Mouse (Mus musculus) cerebellum, adult 2 months (tissue): ENCODE results near the gene Fnip2. TPM values are rescaled to one million over a fixed set of nuclear protein-coding genes. Genes with fewer than 3 reads are reported as not detected.

ENCODE experiments used
- DNase-seq, 2 experiments: peaks; one replicate each; pipeline ENCODE4 v3.0.0; 2021
- H3K27ac ChIP-seq: fragments of 200-500 bp; 2 replicates; pipeline ENCODE4 v1.5.1; 2012; ENCODE audit warnings: low read length, control low read depth, inconsistent platforms; ENCODE audit not compliant: insufficient read depth
- H3K27me3 ChIP-seq: fragments of 200-500 bp; 2 replicates; pipeline ENCODE4 v1.6.1; 2012; ENCODE audit warnings: inconsistent platforms, mild to moderate bottlenecking, low read length, moderate library complexity; ENCODE audit not compliant: control insufficient read depth, insufficient read depth
- H3K4me1 ChIP-seq: fragments of 200-500 bp; 2 replicates; pipeline ENCODE4 v1.6.1; 2011; ENCODE audit warnings: low read length; ENCODE audit not compliant: control insufficient read depth, insufficient read depth
- H3K4me3 ChIP-seq: fragments of 200-500 bp; replicated peaks from 2 replicates; pipeline ENCODE3; 2011; ENCODE audit warnings: mild to moderate bottlenecking, low read depth, low read length, control low read depth; ENCODE audit not compliant: insufficient read depth
- CTCF ChIP-seq: fragments of 200-500 bp; IDR thresholded peaks from 2 replicates; pipeline ENCODE4 v1.5.1; 2011; ENCODE audit warnings: low read depth, mild to moderate bottlenecking, control low read depth, low read length, moderate library complexity, borderline replicate concordance; ENCODE audit not compliant: insufficient read depth
- POLR2A ChIP-seq: fragments of 200-500 bp; IDR thresholded peaks from 2 replicates; pipeline ENCODE4 v1.6.1; 2011; ENCODE audit warnings: low read length, control low read depth, borderline replicate concordance; ENCODE audit not compliant: insufficient read depth
- WGBS: fragments of 180-500 bp; shearing (Covaris S2); methylation state at CpG from one replicate; pipeline ENCODE4 v1.1.7; 2018; 5-methylcytosine and 5-hydroxymethylcytosine counted together
- polyA plus RNA-seq: library from polyadenylated mRNA; depleted of rRNA; stranded (reverse); fragments of >200 nt; gene quantifications from 2 replicates; pipeline ENCODE4 v1.2.3, GENCODE M21; 2012

Fnip2 gene
- polyA plus RNA-seq, 1 experiment = 16.3 TPM

GRCm38 (mm10) chr3:79549751-79550393 is 17.7 kb downstream of the Fnip2 start:
- TF ChIP-seq CTCF (no peak), POLR2A (0 out of 2 replicates have a peak, but pooled peaks have one; percentile 19)
- Histone ChIP-seq H3K27me3 (no peaks in the 10 kb centered on the region), H3K4me1 (peaks cover 14% of the 10 kb centered on the region), H3K4me3 (no peak overlapping the region), H3K27ac (peak overlapping the region; percentile 84; the same call in 1 of the 2 replicates)
- WGBS = 18% methylated on average over 8 of the region's 8 CpGs
- DNase-seq = peak; percentile 65 to 86

GRCm38 (mm10) chr3:79548681-79549437 is 18.7 kb downstream of the Fnip2 start:
- TF ChIP-seq CTCF (no peak), POLR2A (no peak)
- Histone ChIP-seq H3K27me3 (no peaks in the 10 kb centered on the region), H3K4me1 (peaks cover 14% of the 10 kb centered on the region), H3K4me3 (no peak overlapping the region), H3K27ac (peak overlapping the region; percentile 84)
- WGBS = 85% methylated on average over 17 of the region's 17 CpGs
- no peak for DNase-seq

- WGBS = 11% methylated on average over 6 of the region's 6 CpGs
- peak; percentile 68 to 83 for DNase-seq
- TF ChIP-seq CTCF (no peak), POLR2A (no peak)
- H3K4me3 ChIP-seq = no peak overlapping the region
- H3K27me3 ChIP-seq = no peaks in the 10 kb centered on the region
- H3K27ac ChIP-seq = no peak overlapping the region
- peaks cover 11% of the 10 kb centered on the region for H3K4me1 ChIP-seq
These were observed 25.0 kb downstream of the Fnip2 start for GRCm38 (mm10) chr3:79542585-79542984.

- DNase-seq = no peak
- TF ChIP-seq CTCF (no peak), POLR2A (no peak)
- Histone ChIP-seq H3K27ac (no peak overlapping the region), H3K4me1 (peaks cover 20% of the 10 kb centered on the region), H3K27me3 (no peaks in the 10 kb centered on the region), H3K4me3 (no peak overlapping the region)
These were observed 27.9 kb downstream of the Fnip2 start for GRCm38 (mm10) chr3:79539656-79540055.

GRCm38 (mm10) chr3:79539124-79539523 is 28.5 kb downstream of the Fnip2 start:
- no peak for DNase-seq
- Histone ChIP-seq H3K27me3 (no peaks in the 10 kb centered on the region), H3K27ac (no peak overlapping the region), H3K4me3 (no peak overlapping the region), H3K4me1 (peaks cover 20% of the 10 kb centered on the region)
- WGBS = 81% methylated on average over 3 of the region's 3 CpGs
- no peak for TF ChIP-seq POLR2A
- TF ChIP-seq CTCF = no peak

- no peak for DNase-seq
- TF ChIP-seq CTCF (no peak), POLR2A (no peak)
- peaks cover 20% of the 10 kb centered on the region for H3K4me1 ChIP-seq
- no peaks in the 10 kb centered on the region for H3K27me3 ChIP-seq
- no peak overlapping the region for H3K4me3 ChIP-seq
- 70% methylated on average over 3 of the region's 3 CpGs for WGBS
- H3K27ac ChIP-seq = peak overlapping the region; percentile 62
These were observed 29.3 kb downstream of the Fnip2 start for GRCm38 (mm10) chr3:79538342-79538741.

GRCm38 (mm10) chr3:79537626-79538203 is 29.9 kb downstream of the Fnip2 start:
- Histone ChIP-seq H3K27me3 (no peaks in the 10 kb centered on the region), H3K4me1 (peaks cover 18% of the 10 kb centered on the region), H3K4me3 (no peak overlapping the region), H3K27ac (peak overlapping the region; percentile 62)
- peak in 1 of 2 experiments; percentile 68 for DNase-seq
- no peak for TF ChIP-seq POLR2A
- no peak for TF ChIP-seq CTCF
- WGBS = 9% methylated on average over 3 of the region's 3 CpGs
